Mouse (Mus musculus): Measurements from ENCODE around the gene Def6.

DNA sequence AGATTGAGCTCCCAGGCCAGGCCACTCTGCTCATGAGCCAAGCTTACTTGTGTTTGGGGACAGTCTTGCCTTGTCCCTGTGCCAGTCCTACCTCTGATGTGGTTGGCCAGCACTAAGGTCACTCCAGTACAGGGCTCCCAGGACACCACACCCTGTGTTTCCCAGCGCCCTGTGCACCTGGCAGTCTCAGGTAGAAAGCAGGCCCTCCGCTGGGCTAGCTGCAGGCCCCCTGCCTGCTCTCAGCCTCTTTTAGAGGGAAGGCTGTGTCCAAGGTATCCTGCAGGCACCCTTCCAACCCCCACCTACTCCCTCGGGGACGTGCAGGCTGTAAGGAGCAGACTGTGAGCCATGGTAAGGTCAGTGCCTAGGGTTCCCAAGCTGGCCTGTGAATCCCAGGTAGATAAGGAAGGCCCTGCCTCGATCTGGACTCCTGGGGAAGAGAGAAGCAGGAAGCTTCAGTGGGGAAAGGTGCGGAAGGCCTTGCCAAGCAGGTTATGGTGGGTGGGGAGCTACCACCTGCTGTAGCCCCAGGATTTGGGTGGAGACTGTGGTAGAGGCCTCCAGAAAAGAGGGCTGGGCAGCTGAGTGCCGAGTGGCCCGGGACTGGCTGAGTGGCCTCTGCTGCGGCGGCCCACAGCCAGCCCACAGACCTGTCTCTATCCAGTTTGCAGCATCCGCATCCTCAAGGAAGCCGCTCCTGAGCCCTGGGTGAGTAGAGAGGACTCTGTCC lies 64.1 kb downstream of the Def6 start:
- no peak for TF ChIP-seq POU5F1 (IDR thresholded peaks at IDR 0.05; ENCODE audit: borderline replicate concordance, low read length)
- no peak for TF ChIP-seq CTCF (conservative IDR thresholded peaks at IDR 0.05; ENCODE audit: low read length)
- no peak for TF ChIP-seq NANOG (IDR thresholded peaks at IDR 0.05; ENCODE audit: borderline replicate concordance, low read length)
